Mouse (Mus musculus) lung, adult 2 months (tissue): ENCODE results near the gene Col4a2. TPM values are rescaled to one million over a fixed set of nuclear protein-coding genes. Genes with fewer than 3 reads are reported as not detected.
A peak's percentile ranks its signal among the peaks of the same experiment; 100 is the strongest.
"Not testable (repeated sequence)": the region's sequence is repeated elsewhere in the genome, so short reads cannot be mapped to it uniquely, and the experiment has no call there.

Source experiments
- DNase-seq: peaks from one replicate; pipeline ENCODE4 v3.0.0; 2022
- H3K4me1 ChIP-seq: fragments of 200-500 bp; 2 replicates; pipeline ENCODE4 v1.6.1; 2011; ENCODE audit warnings: low read length; ENCODE audit not compliant: control insufficient read depth, insufficient read depth
- H3K4me3 ChIP-seq: fragments of 200-500 bp; replicated peaks from 2 replicates; pipeline ENCODE3; 2011; ENCODE audit warnings: low read depth, mild to moderate bottlenecking, control low read depth, low read length; ENCODE audit errors: extremely low read depth
- CTCF ChIP-seq: fragments of 200-500 bp; IDR thresholded peaks from 2 replicates; pipeline ENCODE4 v1.5.1; 2011; ENCODE audit warnings: mild to moderate bottlenecking, low read length, control low read depth; ENCODE audit not compliant: insufficient read depth
- POLR2A ChIP-seq: fragments of 200-500 bp; IDR thresholded peaks from 2 replicates; pipeline ENCODE4 v1.6.1; 2011; ENCODE audit warnings: low read depth, mild to moderate bottlenecking, control low read depth, low read length, borderline replicate concordance; ENCODE audit errors: extremely low read depth
- WGBS: fragments of 180-500 bp; shearing (Covaris S2); methylation state at CpG from one replicate; pipeline ENCODE4 v1.1.7; 2018; 5-methylcytosine and 5-hydroxymethylcytosine counted together
- polyA plus RNA-seq: library from polyadenylated mRNA; depleted of rRNA; stranded (reverse); fragments of >200 nt; gene quantifications from 2 replicates; pipeline ENCODE4 v1.2.3, GENCODE M21; 2012; rRNA removed

Col4a2 gene
- polyA plus RNA-seq, 1 experiment: 237 TPM

GRCm38 (mm10) chr8:11482537-11482936, 169.9 kb downstream of the Col4a2 start:
- H3K4me3 ChIP-seq: no peak overlapping the region
- DNase-seq: no peak
- TF ChIP-seq CTCF: no peak
- TF ChIP-seq POLR2A: no peak
- 59% methylated on average over 3 of the region's 3 CpGs for WGBS
- H3K4me1 ChIP-seq: 0 out of 2 replicates have a peak, but pooled peaks cover 3% of the 10 kb centered on the region

DNA sequence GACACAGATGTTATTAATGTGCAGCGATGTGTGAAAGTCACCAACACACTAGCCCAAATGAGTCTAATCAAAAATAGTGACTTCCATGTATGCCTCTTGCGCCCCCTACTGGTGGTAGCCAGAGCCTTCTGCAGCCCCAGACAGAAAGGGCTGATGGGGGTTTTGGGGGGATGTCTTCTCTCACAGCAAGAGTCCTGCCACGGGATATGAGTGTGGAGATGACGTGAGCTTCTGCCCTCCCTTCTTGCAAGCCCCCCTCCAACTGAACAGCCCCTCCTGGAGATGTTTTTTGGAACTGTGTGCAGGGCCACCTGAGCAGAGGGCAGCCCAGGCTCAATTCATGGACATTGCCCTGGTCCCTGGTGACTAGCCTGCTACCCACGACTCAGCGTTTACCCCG, 173.5 kb downstream of the Col4a2 start:
- peak; percentile 77 for TF ChIP-seq CTCF
- no peak for TF ChIP-seq POLR2A
- Histone ChIP-seq H3K4me1 (no peaks in the 10 kb centered on the region), H3K4me3 (no peak overlapping the region)
- DNase-seq: peak; percentile 77
- WGBS: 15% methylated on average over 7 of the region's 7 CpGs

GRCm38 (mm10) chr8:11487229-11487628, 174.6 kb downstream of the Col4a2 start:
- WGBS: 37% methylated on average over 4 of the region's 4 CpGs
- no peak for DNase-seq
- TF ChIP-seq POLR2A (no peak), CTCF (no peak)
- Histone ChIP-seq H3K4me3 (no peak overlapping the region), H3K4me1 (no peaks in the 10 kb centered on the region)

DNA sequence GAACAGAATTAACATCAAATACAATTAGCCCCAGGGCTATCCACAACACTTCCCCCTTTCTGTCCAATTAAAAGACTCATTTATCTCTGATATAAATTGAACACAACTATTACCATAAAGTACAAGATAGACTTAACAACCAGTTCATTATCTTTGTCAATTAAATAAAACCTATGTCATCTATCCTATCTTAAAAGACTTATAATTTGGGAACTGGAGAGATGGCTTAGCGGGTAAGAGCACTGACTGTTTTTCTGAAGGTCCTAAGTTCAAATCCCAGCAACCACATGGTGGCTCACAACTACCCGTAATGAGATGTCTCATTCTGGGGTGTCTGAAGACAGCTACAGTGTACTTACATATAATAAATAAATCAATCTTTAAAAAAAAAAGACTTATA, 179.7 kb downstream of the Col4a2 start:
- not testable (repeated sequence) for DNase-seq, H3K4me1 ChIP-seq, H3K4me3 ChIP-seq
- 80% methylated on average over 2 of the region's 2 CpGs for WGBS

GRCm38 (mm10) chr8:11497017-11497990, 184.7 kb downstream of the Col4a2 start, which contains the start of gene Naxd:
Gene Naxd, plus strand, starts transcription at chr8:11497506.
- peak within 1 kb of the TSS; percentile 93 for H3K4me3 ChIP-seq
- 4% methylated on average over 73 of the region's 73 CpGs for WGBS
- DNase-seq: peak; percentile 86
- no peak for TF ChIP-seq CTCF
- peak; percentile 72; the same call in 1 of the 2 replicates for TF ChIP-seq POLR2A
- H3K4me1 ChIP-seq: peaks cover 15% of the 10 kb centered on the region

- 57% methylated on average over 12 of the region's 12 CpGs for WGBS
- peak overlapping the region; percentile 93 for H3K4me3 ChIP-seq
- DNase-seq: no peak
- TF ChIP-seq POLR2A: no peak
- no peak for TF ChIP-seq CTCF
- H3K4me1 ChIP-seq: peaks cover 15% of the 10 kb centered on the region
These were observed 185.7 kb downstream of the Col4a2 start for GRCm38 (mm10) chr8:11498281-11498680.

Other genes starting within 250 kb of the Col4a2 start
- gene Col4a1, start within 50 bp of the Col4a2 start, polyA plus RNA-seq: 556 and 580 TPM in 2 replicates
- gene Rab20, start 165.9 kb downstream of the Col4a2 start, polyA plus RNA-seq: 17.3 and 19.5 TPM in 2 replicates
- 142 and 150 TPM in 2 replicates for gene Naxd, start 184.7 kb downstream of the Col4a2 start, polyA plus RNA-seq
- gene Cars2, start 238.0 kb downstream of the Col4a2 start, polyA plus RNA-seq: 38.8 and 48.4 TPM in 2 replicates
- 18.5 and 21.5 TPM in 2 replicates for gene Ing1, start 242.8 kb downstream of the Col4a2 start, polyA plus RNA-seq